ENCODE assay signal across 8 mouse cellular contexts in the genomic region with DNA sequence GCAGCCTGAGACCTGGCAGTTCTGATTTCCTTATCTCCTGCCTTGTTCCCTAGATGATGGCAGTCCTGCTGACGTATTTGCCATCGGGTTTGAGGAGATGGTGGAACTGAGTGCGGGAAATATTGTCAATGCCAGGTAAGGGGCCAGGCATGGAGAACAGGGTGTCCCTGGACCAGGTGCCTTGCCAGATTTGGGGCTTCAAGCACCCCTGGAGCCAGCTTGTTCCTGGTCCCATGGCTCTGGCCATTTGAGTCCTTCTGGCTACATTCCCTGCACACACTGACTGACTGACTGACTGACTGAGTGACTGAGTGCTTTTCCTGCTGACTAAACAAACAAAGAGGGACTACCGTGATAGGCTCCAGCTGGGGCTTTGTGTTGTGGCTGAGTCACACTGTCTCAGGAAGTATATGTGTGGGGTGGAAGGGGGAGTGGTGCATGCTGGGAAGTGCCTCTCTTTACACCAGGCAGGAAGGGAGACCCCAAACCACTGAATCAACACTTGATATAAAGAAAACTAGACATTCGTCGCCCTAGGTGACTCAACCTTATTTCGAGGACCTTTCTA.
DNase-seq lines count a peak whose midpoint lies in the region; ATAC-seq lines count a peak whose summit lies in the region.
"Had no signal": no experiment of that assay in that cellular context is flagged by ENCODE, and none has a peak within 500 bp of the region (broad histone marks: within the 10 kb centered on the region; RNA-seq: fewer than 3 reads in every experiment).

No protein-coding gene starts in this region.

- intact Hi-C loops in left cerebral cortex, postnatal 14 days (cut with DNase I), result loop anchor here (2.0 to 10.0 kb wide), 2 partner anchors 75 to 221 kb away; partner anchors contain the start of gene Synj2

- 78% methylated on average over 7 of the region's 7 CpGs for WGBS in embryonic facial prominence, embryonic 13.5 days
- WGBS in stomach, embryonic 14.5 days, result 62% methylated on average over 7 of the region's 7 CpGs

- no peak overlapping the region for H3K27ac ChIP-seq in embryonic facial prominence, embryonic 13.5 days
- no peak overlapping the region for H3K27ac ChIP-seq in stomach, embryonic 14.5 days (ENCODE audit: low read length)
- H3K27ac ChIP-seq: neural tube, embryonic 13.5 days had no signal

- H3K4me2 ChIP-seq in embryonic facial prominence, embryonic 13.5 days, result no peak overlapping the region
- no peak overlapping the region for H3K4me2 ChIP-seq in stomach, embryonic 14.5 days (replicated peaks; ENCODE audit: low read depth, low read length)
- H3K4me2 ChIP-seq: neural tube, embryonic 13.5 days had no signal

- DNase-seq in NIH3T3 (ENCODE audit: low read depth), result peak; percentile 67
- DNase-seq in kidney, postnatal 4 days, result peak; percentile 43 to 59
- no peak for DNase-seq in left cerebral cortex, postnatal 14 days (ENCODE audit: low spot score in 2 of 2)
- DNase-seq in cerebellum, postnatal 4 days (ENCODE audit: low spot score in 2 of 2), result no peak
- no peak for DNase-seq in layer of hippocampus, postnatal 36 days

- no peaks in the 10 kb centered on the region for H3K36me3 ChIP-seq in embryonic facial prominence, embryonic 13.5 days
- H3K36me3 ChIP-seq in stomach, embryonic 14.5 days (ENCODE audit: control insufficient read depth, insufficient read depth, low read length), result peaks cover 9% of the 10 kb centered on the region
- H3K36me3 ChIP-seq: neural tube, embryonic 13.5 days had no signal

- H3K9ac ChIP-seq in embryonic facial prominence, embryonic 13.5 days, result 0 out of 2 replicates have a peak overlapping the region, but pooled peaks have one; percentile 32
- no peak overlapping the region for H3K9ac ChIP-seq in stomach, embryonic 14.5 days (replicated peaks; ENCODE audit: low read depth, low read length)
- H3K9ac ChIP-seq: neural tube, embryonic 13.5 days had no signal

- ATAC-seq in embryonic facial prominence, embryonic 13.5 days (ENCODE audit: insufficient number of reproducible peaks, insufficient read depth, low FRiP score, low TSS enrichment, low read depth), result no peak
- ATAC-seq in stomach, embryonic 14.5 days (ENCODE audit: insufficient number of reproducible peaks, insufficient read depth, low FRiP score, low read depth), result peak; percentile 87

- H3K4me1 ChIP-seq in embryonic facial prominence, embryonic 13.5 days, result peaks cover 9% of the 10 kb centered on the region; the same call in 1 of the 2 replicates
- no peaks in the 10 kb centered on the region for H3K4me1 ChIP-seq in stomach, embryonic 14.5 days (ENCODE audit: control insufficient read depth, insufficient read depth, low read length)
- H3K4me1 ChIP-seq: neural tube, embryonic 13.5 days had no signal

- no peaks in the 10 kb centered on the region for H3K27me3 ChIP-seq in embryonic facial prominence, embryonic 13.5 days
- no peaks in the 10 kb centered on the region for H3K27me3 ChIP-seq in stomach, embryonic 14.5 days (ENCODE audit: control insufficient read depth, insufficient read depth, low read length)
- H3K27me3 ChIP-seq: neural tube, embryonic 13.5 days had no signal

- H3K4me3 ChIP-seq in embryonic facial prominence, embryonic 13.5 days, result no peak overlapping the region
- H3K4me3 ChIP-seq in stomach, embryonic 14.5 days (ENCODE audit: low read depth, low read length), result no peak overlapping the region
- H3K4me3 ChIP-seq: neural tube, embryonic 13.5 days had no signal

- no peaks in the 10 kb centered on the region for H3K9me3 ChIP-seq in embryonic facial prominence, embryonic 13.5 days
- no peaks in the 10 kb centered on the region for H3K9me3 ChIP-seq in stomach, embryonic 14.5 days (ENCODE audit: control insufficient read depth, low read depth, low read length)
- H3K9me3 ChIP-seq: neural tube, embryonic 13.5 days had no signal

Comparison
In these comparisons a context has a peak if more than half of its experiments do, and no peak if none do; other contexts are left out.
1. DNase-seq: peak in NIH3T3 (single experiment) and kidney, postnatal 4 days (2 of 2); none in left cerebral cortex, postnatal 14 days (0 of 2), cerebellum, postnatal 4 days (0 of 2) and layer of hippocampus, postnatal 36 days (0 of 2).